Mouse (Mus musculus): Measurements from ENCODE around the gene Efcab6.

The Efcab6 gene

DNA sequence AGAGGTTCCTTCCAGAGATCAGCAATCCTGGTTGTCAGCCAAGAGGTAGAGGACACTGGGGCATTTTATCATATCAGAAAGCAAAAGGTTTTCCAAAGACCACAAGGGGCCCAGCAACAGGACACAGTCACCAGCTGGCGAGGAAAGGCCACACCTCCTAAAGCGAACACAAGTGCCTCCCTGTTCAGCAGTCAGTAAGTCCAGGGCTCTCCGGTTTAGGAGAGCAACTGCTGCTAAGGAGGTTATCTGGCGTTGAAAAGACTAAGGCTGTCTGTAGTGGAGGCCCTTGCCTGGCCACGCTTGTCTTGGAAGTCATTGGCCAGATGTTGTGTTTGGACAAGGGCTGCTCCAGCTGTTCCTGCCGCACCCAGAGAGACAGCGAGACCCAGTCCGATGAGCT lies 100.1 kb downstream of the Efcab6 start:
- DNase-seq = no peak

DNA sequence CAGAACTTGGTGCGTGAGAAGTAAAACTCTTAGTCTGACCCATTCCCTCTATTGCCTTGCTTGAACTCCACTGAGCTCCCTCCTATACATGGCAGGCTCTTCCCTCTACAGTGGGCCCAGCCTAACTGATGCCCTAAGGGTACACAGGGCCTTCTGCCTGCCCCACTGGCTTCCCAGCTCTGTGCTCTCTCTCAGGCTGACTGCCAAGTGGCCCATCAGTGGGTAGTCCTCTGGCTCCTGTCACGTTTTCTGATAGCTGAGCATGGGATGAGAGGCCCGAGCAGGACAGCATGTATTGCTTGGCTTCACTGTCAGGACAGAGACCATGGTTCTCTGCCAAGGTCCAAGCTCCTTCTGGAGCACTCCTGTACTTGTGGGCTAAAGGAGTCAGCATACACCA lies 106.8 kb downstream of the Efcab6 start:
- DNase-seq = no peak

DNA sequence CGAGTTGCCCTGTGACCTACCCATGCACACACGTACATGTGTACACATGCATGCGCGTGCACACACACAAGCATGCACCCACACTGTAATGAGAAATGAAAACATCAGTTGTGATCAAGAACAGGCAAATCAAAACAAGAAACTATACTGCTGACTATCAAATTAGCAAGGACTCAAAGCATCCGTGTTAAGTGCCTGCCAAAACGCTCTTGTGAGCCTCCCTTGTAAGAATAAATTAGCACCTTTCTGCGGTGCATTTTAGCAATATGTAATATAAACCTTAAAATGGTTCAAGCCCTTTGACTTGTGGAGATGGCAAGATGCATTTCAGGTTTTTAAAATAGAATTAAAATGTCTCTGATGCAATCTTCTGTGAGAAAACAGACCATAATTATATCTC lies 108.2 kb downstream of the Efcab6 start:
- DNase-seq = no peak

DNA sequence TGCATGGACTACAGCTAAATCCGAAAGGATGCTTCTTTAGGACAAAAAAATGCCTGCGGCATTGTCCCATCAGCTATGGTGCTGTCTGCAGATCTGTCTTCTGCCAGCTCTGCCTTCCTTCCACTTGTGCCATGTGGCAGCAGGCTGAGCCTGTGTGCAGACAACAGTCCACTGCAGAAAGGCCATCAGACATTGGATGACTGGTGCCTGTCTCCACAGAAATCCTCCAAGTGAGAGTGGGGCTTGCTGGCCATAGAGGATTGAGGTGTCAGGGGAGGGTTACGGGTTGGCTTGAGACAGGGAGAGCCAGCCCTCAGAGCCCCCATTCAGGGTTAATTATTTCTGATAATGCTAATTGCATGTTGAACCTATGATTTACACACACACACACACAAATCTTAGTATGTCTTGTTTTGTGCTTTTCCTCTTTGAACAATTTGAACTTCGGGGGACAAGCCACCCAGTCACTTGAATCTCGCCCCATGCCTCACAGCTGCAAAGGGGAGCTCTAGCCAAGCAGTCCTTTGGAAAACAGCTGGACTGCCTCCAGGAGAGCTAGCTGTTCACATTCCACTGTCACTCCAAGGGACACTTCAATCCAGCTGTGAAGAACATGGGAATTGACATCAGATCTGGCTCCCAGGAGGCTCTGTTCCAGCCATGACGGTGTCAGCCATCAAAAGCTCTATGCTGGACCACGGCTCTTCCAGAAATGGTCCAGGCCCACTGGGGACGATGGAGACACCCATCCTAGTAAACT lies 109.1 kb downstream of the Efcab6 start:
- DNase-seq = no peak

DNA sequence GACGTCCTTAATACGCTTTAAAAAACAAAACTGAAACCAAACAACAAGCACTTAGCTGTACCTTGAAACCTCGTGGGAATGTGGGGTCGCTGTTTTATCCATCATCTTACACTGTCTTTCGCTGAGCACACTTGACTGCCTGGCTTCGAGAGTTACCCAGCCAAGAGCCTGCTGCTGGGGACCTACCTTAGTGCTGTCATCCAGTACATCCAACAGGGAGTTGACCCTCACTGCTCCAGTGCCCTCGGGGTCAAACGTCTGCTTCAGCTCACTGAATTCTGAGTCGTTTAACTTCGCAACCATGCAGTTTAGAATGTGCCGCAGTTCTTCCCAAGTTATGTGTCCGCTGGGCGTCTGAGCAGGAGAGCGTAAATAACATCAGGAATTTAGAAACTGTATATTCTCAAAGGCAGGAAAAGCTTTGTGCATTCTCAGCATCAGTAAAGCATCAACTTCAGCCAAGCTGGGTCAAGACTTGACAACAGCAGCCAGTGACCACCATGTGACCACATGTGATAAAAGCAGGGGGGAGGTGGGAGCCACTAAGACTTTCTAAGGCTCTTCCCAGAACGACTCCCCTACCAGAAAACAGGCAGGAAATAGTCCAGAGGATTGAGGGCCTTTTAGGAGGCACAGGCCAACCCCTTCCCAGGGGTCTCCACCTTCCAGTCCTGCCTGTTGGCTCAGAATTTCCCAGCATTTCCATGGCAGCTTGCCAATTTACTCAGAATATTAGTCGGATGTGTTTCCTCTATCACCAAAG lies 115.3 kb downstream of the Efcab6 start:
- DNase-seq = peak in 1 of 2 experiments; percentile 1

DNA sequence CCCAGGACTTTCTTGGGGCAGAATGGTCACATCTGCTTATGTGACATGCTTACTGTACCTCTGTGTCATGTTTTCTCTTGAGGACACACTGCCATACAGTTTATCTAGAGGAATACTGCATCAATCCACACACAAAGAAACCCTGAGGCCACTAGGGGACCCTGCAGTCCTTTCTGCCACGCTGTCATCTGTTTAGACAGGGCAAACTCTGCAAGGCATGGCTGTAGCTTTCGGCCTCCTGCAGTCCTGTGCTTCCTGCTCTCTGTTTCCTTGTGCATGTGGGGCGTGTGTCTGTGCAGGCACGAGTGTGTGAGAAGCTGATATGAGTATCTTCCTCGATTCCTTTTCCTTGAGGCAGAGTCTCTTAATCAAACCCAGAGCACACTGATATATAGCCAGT lies 125.5 kb downstream of the Efcab6 start:
- no peak for DNase-seq

DNA sequence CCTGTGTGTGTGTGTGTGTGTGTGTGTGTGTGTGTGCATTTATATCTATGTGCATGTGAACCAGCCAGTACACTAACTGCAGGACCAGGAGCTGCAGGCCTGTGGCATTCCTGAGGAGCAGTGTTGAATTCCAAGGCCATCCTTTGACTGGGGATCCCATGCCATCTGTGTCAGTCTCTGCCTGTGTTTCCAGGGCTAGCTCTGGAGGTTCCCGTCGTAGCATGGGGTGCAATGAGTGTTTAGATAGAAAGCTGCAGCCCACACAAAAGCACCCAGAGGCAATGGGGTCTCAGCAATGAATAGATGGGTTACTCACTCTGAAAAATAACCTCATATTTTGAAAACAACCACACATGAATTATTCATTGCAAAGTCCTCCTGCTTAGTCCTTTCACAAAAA lies 126.7 kb downstream of the Efcab6 start:
- no peak for DNase-seq

DNA sequence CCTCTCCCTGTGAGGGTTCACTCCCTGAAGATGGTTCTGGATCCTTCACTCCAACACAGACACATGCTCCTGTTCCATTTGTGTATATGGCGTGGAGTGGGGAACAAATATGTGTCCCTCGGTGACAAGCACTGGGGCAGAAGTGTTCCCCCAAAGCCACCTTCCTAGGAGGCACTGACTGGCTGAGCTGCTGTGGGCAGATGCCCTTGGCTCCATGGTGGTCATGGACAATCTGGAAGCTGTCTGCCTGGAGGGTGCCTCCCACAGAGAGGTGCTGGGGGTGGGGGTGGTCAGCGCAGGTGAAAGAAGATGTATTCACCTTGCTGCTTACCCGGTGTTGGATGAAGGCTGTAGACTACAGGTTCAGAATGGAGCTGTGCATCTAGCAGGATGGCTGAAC lies 128.7 kb downstream of the Efcab6 start:
- no peak for DNase-seq

DNA sequence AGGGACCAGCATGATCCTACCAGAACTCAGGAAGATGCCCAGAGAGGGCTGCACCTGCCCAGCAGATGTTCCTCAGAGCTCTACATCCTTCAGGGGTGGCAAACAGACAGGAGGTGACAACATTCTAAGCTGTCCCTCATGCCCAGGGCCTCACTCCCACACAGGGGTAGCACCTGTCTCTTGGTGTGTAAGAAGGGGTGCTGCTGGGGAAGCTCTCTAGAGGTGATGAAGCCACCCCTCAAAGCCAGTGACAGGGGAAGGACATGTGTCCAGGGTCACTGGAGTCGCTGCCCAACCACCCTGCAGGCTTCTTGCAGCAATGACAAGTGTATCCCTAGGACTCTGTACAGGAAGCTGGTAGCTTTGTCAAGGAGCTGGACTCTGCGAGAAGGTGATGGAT lies 130.4 kb downstream of the Efcab6 start:
- no peak for DNase-seq

DNA sequence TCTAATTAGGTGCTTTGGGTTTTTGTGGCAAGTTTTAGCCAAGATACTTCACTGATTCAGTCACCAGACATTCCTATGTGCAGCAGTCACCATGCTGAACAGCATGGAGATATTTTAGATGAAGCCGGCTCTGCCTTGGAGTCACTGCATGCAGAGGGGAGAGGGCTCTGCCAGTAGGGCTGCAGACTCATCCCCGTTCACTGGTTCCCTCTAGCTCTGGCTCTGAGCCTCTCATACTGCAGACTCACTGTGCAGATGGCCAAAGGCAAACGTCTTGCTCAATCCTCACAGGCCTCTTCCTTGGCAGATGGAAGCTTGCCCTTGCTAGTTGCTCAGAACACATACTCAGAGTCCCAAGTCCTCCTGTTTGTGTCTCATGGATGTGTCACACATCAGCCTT lies 139.8 kb downstream of the Efcab6 start:
- DNase-seq = no peak

DNA sequence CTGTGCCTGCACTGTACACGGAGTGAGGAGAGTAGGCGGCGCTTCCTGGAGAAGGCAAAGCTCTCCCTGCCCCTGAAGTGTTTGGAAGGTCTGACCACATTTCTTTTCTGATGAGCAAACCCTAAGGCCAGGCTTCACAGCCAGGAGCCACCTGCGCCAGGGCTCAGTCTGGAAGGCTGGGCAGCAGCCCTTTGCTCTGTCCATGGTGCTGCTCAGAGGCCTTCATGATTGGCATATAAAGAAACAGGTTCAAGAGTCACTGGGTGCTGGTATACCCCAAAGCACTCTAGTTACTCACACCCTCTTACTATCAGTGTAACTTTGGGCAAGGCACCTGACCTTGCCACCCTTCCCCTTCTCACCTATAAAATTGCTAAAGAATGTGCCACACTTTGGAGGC lies 140.5 kb downstream of the Efcab6 start:
- no peak for DNase-seq

DNA sequence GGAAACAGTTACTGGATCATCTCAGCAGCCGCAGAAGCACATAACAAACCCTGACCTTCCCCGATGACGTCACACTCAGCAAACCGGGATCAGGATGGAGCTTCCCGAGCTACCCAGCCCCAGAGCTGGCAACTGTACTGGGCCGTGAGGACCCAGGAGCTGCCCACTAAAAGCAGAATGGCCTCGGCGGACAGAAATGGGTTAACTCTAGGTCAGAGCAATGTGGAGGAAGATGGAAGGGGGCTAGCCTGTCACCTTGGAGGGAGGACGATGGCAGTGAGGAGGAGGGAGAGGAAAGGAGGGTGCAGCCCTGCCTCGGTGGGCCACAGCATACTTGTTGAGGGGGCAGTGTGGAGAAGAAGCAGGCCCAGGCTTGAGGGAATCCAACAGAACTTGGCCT lies 149.8 kb downstream of the Efcab6 start:
- DNase-seq = no peak

DNA sequence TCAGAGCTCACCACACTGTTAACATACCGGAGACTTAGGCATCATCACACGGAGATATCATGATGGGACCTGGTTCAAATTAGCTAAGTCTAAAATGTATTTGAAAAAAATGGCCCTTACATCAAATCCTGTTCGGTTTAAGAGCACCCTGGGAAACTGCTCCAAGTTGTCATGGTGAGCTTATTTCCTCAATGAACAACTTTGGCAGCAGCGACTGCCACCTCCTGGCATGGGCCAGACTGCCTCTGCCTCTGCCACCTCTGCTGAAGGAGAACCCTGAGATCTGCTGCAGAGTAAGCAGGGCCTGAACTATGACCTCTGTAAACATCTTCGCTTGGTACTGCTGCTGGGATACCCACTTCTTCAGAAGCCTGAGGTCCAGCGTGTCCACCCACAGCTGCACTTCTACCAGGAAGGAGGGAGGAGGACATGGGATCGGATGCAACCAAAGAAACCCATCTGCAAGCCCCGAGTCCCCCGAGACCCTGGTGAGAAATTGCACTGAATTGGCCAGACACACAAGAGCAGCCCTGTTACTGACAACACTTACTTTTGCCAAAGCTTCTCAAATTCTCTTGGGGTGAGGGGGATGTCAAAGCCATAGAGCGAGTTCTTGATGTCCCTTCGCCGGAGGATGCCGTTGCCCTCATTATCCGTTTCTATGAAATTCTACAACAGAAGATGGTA lies 152.0 kb downstream of the Efcab6 start:
- no peak for DNase-seq

DNA sequence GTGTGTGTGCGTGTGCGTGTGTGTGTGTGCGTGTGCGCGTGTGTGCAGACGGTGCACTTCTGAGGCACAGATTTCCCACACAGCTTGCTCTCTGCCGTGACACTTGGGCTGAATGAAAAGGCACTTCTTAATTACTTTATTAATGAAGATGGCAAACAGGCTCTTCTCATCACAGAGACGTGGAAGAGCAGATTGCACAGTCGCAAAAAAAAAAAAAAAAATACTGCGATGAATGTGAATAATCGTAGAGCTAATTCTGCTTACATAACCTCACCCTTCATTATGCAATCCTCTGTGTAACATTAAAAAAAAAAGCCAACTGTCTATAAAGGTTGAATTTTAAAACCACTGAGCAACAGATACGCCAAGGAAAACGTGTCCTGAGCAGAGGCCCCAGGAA lies 158.7 kb downstream of the Efcab6 start:
- DNase-seq = no peak

DNA sequence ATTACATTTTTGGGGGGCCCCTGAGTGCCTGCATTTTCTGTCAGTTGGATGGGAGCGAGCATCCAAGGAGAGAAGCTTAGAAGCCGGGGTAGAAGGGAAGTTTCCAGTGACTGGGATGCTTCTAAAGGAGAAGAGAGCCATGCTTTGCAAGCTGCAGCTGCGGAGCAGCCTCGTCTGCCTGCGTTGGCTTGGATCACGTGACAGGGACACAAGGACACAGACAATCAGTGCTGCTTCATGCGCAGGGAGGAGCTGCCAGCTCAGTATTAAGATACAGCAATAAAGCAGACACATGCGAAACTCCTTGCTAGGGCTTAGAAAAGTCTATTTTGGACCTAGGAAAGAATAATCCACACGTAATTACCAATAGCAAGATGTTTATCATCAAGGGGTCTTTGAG lies 167.9 kb downstream of the Efcab6 start:
- no peak for DNase-seq

DNA sequence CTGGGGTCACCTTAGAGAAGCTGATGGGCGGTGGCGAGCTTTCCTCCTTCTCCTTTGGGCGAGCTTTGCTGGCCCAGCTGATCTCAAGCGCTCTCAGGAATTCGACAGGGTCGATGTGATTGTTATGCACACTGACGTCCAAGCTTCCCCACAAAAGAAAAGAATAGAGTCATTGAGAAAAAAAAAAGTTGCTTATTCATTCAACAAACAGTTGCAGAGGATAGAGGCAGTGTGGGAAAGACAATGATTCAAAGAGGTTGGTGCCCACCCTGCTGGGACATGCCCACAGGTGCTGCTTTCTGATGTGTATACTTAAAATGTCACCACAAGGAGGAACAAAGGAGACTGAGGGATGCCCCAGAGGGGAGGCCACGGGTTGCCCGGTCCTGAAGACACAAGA lies 169.2 kb downstream of the Efcab6 start:
- DNase-seq = no peak

DNA sequence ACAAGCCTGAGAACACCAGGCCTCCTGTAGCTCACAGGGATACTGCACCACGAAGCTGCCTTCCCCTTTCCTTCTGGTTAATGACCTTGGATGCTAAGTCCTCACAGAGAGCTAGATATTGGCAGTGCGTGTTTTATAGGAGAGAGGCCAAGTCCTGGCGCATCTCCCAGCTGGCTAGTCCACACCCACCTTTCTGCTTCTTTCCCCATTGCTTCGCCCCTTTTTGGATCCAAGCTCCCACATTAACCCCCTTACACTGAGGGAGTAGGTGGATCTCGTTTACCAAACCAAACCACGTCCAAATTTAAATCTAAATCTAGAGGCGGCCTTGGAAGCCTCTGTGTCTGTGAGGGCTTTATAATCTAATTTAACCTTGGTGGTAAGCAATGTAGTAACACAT lies 170.9 kb downstream of the Efcab6 start:
- no peak for DNase-seq

DNA sequence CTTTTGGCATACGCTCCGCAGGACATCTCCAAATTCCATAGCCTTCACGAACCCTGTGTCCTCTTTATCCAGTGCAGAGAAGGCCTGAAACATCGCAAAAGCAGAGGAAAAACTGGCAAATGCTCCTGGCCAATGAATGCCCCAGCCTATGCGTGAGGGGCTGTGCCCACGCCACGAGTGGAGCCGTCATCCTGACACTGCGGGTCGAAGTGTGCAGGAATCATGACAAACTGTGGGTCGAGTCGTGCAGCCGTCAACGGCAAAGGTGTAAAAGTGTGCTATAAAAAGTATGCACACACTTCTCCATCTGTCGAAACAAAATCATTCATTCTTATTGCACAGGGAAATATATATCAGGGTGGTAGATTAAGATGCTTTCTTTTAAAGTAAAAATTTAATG lies 172.3 kb downstream of the Efcab6 start:
- DNase-seq = no peak

DNA sequence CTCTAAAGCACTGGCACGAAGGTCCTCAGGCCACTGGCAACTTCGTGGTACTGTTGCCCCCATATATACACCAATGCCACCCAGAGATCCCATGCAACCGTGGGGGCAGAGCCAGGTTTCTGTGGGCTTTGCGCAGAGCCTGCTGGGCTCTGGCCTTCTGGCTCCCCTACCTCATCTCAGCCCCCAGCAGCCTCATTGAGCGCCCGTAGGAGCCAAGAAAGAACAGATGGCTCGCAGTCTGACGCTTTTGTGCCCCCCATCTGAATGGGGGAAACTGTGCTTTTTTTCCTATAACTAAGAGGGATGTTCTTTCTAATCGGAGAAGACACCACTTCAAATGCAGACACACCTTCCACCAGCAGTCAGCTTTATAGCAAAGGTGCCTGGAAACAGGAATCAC lies 180.9 kb downstream of the Efcab6 start:
- no peak for DNase-seq

DNA sequence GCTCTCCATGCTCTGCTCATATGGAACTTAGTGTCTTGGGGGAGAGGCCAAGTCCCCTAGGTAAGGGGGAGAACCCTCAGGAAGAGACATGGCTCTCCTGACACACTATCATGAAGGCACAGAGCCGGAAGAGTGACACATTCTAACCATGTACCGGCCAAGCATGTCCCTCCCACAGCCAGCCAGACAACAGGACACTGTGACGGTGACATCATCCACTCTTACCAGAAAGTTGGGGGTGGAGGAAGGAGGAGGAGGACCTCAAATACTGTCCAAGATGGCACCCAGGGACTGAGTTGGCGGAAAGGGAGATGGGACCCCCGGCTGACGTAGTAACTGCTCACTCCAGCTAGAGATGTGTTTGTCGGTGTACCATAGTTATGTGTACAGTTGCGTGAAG lies 181.4 kb downstream of the Efcab6 start:
- no peak for DNase-seq

DNA sequence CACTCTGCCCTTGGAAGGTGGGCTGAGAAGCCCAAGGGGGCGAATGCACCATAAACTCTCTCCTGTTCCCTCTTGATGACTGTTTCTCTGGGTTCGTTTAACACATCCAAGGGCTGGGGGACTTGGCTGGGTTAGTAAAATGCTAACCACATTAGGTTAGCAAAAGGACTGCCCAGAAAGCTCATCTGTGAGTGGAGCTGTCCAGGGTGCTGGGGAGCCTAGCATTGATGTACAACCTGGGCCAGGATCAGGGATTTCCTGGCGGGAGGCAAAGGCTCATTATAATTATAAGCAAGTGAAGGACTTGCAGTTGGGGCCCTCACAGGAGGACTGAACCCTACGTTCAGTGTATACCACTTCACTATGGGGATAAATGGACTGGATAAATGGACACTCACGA lies 185.3 kb downstream of the Efcab6 start:
- no peak for DNase-seq

DNA sequence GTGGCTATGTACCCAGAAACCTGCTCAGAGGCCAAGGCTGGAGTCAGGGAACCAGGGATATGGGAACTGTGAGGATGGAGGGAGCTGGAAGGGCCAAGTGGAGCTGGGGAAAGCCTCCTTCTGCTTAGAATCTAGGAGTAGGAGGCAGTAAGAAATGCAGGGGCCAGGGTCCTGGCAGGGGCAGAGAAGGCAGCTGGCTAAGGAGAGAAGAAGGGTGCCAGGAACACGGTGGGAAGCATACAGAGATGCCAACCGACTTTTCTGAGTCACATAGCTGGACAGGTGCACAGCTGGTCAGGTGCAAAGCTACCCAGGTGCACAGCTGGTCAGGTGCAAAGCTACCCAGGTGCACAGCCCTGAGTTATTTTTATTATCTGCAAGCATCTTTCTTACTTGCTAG lies 187.3 kb downstream of the Efcab6 start:
- no peak for DNase-seq

DNA sequence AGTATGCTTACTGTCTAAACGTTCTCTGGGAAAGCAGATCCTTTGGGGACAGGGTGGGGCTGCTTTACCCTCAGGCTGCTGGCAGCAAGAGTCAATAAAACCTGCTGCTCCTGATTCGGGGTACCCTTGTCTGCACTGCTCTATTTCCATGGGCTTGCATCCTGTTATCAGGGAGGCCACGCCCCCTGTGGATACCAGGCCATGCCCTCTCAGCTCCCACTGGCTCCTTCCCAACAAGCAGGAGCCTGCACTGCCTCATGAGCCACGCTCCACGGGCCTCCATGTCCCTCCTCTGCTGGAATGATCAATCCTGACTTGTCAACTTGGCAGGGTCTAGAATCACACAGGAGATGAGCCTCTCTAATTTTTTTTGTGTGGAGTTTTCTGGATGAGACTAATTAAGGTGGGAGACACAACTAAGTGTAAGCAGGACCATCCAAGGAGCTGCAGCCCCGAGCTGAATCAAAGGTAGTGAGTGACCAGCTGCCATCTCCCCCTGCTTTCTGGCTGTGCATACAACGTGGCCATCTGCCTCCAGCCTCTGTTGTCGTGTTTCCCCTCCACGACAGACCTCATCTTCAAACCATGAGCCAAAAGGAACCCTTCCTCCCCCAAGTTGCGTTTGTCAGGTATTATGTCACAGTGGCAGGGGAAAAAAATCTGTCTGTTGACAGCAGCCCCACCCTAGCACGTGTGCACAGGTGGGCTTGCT lies 187.9 kb downstream of the Efcab6 start:
- DNase-seq = no peak

Measured in spleen, adult 18-20 months (tissue).